Mouse (Mus musculus): ENCODE data around the gene Ran. TPM values are rescaled to one million over a fixed set of nuclear protein-coding genes. Genes with fewer than 3 reads are reported as not detected.
"Not testable (repeated sequence)": the region's sequence is repeated elsewhere in the genome, so short reads cannot be mapped to it uniquely, and the experiment has no call there.

Ran gene
- polyA plus RNA-seq (2012; rRNA removed) = 85.8 and 88.0 TPM in 2 replicates

DNA sequence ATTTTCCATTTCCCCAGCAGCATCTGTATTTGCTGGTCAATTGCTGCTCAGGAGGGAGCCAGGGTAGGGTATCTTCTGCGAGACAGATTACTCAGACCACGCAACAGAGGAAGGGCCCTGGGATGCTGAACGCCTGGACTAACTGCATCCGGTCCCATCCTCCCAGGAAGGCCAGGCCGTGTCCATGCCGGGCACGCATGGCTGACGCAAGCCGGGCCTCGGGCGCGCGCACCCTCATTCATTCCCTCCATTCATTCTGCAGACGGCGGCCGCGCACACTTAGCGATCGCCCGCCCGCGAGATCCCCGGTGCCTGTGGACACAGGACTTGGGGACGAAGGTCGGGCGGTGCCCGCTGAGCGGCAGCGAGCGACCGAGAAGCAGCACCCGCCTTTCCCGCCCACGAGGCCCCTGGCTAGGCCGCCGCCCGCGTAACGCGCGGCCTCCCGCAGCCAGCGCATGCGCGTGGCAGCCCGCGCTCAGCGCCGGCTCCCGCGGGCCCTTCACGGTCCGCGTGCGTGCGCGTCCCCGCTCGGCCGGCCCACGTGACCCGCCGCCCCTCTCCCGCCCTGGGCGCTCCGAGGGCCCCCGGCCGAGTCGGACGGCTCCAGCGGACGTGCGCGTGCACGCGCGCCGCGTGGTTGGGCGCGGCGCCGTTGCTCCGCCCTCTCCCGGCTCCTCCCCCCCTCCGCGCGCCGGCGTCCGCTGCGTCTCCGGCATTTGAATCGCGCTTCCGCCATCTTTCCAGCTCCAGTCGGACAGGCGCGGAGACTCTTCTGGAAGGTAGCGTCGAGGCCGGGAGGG, at the start of gene Ran:
Gene Ran (plus strand): TSS at position 573 of the 803 bp plus-strand sequence.
- DNase-seq (ENCODE audit: low spot score) = peak; percentile 95

DNA sequence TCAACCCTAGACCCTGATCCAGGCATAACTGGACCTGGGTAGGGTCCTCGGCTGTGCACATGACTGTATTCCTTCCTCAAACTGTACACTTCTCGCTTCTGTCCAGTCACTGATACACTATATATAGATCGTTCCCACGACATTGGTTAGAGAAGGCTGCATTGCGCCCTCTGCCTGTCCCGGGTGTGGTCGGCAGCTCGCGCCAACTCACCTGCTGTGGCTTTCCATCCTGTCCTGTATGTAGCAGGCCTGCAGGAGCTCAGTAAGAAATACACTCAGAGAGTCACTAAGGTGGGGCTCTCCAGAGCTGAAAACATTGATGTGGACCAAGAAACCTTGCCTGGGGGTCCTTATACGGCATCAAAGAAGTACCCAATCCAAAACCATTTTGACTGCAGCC, 49.0 kb upstream of the Ran start:
- DNase-seq (ENCODE audit: low spot score) = no peak

DNA sequence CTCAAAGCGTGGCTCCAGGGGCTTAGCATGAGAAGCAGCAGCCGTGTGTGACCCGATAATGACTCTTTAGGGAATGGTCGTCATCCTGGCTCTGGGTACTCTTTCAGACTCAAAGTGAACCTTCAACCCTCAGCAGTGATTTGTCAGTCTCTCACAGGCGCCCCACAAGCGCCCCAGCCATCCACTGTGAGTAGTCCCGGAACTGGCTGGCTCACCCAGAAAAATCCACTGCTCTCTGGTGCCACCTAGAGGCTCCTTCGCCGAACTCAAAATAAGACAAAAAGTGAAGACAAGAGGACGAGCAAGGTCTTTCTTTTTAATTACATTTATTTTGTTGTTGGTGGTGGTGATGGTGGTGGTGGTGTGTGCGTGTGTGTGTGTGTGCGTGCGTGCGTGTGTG, 48.6 kb upstream of the Ran start:
- peak; percentile 38 for DNase-seq (ENCODE audit: low spot score)

DNA sequence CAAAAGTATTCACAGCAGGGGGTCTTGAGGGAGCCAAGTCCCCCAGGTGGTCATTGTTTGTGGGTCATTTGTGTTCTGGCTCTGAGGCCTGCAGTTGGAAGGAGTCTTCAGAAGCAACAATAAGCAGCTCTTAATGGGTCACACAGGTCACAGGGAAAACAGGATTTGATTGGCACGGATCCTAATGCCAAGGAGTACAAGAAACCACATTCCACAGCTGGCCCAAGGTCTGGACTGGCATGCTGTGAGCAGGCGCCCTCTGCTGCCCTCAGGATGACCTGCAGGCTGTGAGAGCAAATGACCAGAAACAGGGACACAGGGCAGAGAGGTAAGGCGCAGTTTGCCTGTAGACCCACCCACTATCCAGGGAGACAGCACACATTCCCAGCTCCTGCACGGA, 43.6 kb upstream of the Ran start:
- no peak for DNase-seq (ENCODE audit: low spot score)

DNA sequence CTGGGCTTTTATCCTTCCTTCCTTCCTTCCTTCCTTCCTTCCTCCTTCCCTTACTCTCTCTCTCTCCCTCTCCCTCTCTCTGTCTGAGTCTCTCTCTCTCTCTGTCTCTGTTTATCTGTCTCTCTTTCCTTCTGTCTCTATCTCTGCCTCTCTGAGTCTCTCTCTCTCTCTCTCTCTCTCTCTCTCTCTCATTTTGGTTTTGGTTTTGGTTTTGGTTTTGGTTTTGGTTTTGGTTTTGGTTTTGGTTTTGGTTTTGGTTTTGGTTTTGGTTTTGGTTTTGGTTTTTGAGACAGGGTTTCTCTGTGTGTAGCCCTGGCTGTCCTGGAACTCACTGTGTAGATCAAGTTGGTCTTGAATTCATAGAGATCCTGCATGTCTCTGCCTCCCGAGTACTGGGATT, 42.4 kb upstream of the Ran start:
- not testable (repeated sequence) for DNase-seq (ENCODE audit: low spot score)

DNA sequence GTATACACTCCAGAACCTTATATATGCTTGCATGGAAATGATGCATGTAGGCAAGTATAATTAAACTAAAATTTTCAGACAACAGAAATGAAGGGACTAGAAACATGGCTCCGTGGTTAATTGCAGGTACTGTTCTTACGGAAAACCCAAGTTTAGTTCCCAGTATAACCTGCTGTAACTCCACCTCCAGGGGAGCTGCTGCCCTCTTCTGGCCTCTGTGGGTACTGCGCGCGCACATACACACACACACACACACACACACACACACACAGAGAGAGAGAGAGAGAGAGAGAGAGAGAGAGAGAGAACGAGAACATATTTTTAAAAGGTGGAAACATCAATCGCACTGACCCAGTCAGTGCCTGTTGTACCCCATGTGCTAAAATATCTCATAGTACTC, 40.9 kb upstream of the Ran start:
- no peak for DNase-seq (ENCODE audit: low spot score)

DNA sequence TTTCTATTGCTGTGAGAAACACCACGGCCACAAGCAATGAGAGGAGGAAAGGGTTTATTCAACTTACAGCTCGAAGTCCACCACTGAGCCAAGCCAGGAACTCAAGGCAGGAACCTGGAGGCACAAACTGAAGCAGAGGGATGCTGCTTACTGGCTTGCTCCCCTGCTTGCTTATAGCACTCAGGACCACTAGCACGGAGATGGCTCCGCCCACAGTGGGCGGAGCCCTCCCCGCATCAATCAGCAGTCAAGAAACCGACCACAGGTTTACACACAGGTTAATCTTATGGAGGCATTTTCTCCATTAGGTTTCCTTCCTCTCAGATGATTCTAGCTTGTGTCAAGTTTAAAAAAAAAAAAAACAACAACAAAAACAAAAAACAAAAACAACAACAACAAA, 39.0 kb upstream of the Ran start:
- DNase-seq (ENCODE audit: low spot score) = no peak

DNA sequence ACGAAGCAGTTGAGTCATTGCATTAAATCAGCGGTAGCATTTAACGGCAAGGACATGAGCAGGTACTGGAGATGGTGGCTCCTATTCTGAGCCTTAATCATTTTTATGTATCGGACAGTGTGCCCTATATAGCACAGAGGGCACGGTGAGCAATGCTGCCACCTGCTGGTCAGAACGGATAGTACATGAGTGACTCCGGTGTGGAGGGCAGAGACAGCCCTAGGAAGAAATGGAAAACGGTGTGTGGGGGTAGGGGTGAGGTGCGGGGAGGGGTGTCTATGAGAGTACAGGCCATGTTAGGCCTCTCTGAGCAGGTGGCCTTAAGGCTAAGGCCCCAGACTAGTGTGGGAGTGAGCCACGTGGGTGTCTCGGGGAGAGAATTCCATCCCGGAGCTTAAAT, 38.3 kb upstream of the Ran start:
- peak; percentile 46 for DNase-seq (ENCODE audit: low spot score)

DNA sequence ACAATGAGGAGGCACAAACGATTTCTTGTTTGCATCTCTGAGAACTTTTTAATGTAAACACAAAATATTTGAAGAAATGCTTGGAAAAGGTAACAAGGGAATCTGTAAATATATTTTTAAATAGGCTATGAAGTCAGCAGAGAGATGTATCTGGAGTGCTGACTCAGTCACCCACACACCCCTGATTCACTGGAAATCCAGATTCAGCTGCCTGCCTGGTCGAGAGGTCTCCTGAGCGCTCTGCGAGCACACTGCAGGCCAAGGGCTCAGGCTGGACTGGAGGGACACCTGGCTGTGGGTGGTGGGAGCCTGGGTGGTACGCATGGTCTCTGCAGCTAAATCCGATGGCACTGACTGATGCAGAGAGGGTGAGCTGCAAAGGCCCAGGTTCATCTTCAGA, 35.3 kb upstream of the Ran start:
- no peak for DNase-seq (ENCODE audit: low spot score)

DNA sequence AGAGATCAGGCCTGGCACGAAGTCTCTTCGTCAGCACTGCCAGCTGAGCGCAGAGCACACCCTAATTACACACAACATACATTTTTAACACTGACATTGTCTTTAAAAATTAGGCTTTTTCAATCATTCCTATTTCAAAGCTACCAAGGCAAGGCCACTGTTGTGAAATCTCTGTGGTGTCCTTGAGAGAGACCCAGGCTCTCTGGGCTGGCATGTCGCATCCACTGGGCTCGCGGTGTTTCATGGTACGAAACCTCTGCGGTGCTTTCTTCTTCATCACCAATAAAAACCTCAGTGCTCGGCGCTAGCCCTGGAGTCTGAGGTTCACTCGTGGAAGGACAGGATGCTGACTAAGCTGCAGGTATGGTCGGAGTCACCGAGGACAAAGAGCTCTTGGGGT, 33.9 kb upstream of the Ran start:
- no peak for DNase-seq (ENCODE audit: low spot score)

DNA sequence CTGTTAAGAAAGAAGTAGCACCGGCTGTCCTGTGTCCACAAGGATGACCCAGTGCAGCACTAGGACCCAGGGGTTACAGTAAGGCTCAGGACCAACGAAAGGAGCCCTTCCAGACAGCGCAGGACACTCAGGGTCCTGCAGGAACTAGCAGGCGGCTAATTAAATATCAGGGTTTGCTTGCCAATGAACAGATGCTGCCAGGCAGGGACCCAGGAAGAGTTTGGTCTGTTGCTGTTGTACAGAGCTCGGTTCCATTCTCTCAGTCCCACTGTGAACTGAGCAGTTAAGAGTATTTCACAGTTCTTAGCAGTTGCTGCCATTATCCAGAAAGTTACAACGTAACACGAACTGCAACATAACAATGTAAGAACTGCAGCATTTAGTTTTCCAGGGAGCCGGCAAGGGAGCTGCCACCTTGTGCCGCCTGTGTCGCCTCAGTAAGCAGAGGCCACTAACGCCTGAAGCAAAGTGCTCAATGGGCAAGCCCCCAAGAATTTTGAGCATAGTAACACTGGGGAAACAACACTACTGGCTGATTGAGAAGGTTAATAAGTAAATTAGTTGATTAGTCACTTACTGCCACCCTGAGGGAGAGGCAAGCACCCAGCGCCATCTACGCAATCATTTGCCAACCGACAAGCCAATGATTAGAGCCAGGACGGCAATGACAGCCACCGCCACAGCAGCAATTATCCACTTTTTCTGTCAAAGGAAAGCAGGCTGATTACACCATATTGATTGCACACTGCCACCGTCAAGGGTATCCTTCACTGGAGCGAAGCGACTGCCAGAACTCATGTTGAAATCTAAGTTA, 32.5 kb upstream of the Ran start:
- DNase-seq (ENCODE audit: low spot score) = no peak

DNA sequence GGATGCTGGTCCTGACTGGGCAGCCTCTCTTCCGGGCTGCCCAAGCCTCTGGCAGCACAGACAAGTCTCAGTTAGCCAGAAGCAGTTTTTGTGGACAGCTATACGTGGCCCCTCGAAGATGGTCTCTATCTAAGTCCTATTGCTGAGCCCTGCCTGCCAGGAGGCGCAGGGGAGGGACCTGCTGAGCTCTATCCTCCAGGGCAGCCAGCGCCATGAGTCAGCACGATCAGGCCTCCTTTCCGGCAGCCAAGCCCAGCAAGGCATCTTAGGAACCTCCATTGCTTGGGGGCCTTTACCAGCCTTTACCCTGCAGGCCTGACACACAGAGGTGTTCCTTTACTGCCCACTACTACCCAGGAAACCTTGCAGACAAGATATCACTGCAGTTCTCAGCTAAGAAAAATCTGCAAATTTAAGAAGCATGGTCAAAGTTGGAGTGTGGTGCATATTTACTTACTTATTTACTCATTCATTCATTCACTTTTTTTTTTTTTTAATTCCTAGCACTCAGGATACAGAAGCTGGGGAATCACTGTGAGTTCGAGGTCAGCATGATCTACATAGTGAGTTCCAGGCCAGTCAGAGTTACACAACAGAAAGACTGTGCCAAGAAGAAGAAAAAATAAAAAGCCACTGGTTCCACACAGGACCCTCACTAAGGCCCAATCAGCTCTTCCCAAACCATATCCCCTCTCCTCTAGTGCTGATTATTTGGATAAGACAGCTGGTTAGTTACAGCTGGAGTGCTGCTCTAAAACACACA, 19.0 kb upstream of the Ran start:
- DNase-seq (ENCODE audit: low spot score) = no peak

DNA sequence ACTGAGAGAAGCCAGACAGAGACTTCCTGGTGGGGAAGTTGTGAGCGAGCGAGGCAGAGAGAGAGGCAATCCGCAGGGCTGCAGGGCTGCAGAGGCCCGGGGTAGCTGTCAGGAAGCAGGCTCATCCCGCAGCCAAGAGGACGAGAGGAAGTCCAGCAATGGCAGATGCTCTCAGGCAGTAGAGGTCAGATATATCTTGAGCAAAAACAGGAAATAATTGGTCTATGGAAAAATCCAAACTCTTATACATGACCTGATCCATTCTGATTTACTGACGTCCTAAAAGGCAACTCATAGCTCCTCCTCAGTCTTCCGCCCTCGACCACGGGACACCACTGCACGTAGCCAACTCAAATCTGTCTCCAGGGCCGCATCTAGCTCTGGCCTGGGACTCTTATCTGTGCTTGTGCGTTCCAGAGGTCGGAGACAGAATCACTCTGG, 17.3 kb upstream of the Ran start:
- no peak for DNase-seq (ENCODE audit: low spot score)

DNA sequence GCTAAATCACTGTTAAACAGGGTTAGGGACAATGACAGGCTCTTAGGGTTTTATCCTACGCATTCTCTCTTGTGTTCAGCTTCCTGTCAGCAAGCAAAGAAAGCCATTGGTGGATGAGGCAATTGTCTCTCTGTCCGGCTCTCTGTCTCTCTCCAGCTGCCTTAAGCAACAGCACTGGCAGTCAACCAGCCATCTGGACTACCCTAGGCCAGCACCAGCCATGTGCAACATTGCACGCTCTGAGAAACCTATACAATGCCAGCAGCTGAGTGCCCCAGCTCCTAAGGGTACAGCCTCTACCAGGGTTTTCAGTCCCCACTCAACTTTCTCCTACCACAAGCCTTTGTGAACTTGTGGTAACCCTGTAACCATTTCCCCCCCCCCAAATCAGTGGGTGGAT, 14.5 kb upstream of the Ran start:
- no peak for DNase-seq (ENCODE audit: low spot score)

DNA sequence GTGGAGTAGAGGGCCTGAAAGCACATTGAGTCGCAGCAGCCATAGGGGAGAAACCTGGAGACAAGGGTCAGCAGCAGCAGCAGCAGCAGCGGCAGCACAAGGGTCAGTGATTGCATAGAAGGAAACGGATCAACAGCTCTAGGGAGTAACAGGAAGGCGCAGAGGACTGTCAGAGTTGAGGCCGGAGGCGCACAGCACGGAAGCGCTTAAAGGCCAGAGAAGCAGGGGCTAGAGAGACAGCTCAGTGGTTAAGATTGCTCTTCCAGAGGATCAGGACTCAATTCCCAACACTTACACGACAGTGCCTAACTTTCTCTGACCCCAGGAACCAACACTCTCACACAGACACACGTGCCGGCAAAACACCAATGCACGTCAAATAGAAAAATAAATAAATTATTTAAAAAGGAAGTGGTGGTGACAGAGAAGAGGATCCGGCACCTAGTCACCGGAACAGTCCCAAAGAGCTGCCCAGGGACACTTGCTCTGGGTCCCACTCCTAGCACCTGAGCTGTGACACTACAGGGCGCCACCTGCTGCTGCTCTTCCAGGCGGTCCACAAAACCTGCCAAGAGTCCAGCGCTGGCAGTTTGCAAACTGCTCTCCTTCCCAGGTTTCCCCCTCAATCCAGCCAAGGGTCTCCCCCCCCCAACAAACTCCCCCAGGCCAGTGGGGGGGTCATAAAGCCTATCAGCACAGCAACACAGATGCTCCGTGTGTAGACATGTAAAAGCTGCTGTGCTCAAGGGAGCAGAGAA, 13.7 kb upstream of the Ran start:
- DNase-seq (ENCODE audit: low spot score) = no peak

DNA sequence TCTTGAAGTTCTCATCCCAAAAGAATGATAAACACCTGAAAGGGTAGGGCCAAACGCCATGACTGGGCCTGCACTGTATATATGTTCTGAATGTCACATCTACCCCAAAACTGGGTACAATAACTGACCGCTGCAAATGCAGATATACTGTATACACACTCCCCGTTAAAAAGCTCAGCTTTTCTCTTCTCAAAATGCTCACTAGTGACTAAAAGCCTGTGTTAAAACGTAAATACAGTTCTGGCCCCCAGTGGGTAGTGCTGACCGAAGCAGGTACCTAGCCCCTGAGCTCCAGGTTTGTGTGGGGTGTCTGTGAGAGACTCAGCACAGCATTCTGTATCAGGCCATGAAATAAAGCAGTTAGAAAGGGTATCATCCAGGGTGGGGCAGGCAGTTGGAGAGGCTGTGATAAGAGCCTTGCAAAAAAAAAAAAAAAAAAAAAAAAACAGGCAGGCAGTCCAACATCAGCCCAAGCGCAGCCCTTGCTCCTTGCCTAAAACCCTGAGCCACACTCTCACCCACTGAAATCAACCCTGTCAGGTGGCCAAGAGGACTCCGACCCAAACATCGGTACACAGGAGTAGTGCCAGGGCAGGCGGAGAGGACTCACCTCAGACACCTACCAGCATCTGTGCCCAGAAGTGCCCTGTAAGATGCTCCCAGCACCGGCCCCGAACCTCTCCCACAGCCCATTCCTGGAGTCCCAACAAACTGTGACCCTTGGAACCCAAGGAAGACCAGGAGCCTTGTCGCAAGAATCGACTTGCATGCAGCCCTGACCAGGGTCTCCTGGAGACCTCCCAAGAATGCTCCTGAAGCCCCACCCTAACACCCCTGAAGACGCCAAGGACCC, 12.5 kb upstream of the Ran start:
- DNase-seq (ENCODE audit: low spot score) = no peak

DNA sequence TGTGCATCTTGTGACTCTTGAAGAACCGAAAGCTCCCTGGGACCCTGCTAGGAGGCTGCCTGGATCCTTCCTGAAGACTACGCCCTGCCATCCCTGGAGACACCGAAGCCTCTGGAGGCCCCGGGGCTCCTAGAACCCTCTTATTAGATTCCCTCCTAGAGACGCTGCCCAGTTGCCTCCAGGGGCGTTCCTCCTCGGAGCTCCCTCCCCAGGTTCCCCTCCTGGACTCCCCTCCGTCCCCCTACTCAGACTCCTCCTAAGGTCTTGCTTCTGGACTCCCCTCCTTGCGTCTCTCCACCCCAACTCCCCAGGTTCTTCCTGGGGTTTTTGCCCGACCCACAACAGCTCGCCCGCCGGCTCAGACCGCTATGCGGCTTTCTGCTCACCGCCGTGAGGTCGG, 11.9 kb upstream of the Ran start:
- no peak for DNase-seq (ENCODE audit: low spot score)

DNA sequence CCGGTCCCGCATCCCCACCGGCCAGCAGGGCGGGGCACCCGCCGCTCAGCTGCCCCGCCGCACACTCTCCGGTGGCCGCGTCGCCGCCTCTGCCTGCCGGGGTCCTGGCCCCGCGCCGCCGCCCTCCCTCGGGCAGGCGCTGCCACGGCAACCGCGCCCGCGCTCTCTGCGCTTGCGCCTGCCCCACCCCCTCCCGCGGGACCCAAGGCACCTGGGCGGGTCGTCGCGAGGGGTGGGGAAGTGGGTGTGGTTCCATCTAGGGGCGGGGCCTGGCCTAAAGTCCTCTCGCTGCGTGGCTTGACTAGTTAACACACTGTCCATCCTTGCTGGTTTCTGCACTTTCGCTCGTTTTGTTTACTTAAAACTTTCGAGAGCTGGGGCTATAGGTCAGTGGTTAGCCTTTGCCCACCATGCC, 11.4 kb upstream of the Ran start, which contains the start of gene Stx2:
Gene Stx2 (minus strand): TSS at position 163 of the 415 bp plus-strand sequence.
- DNase-seq (ENCODE audit: low spot score) = peak; percentile 83

DNA sequence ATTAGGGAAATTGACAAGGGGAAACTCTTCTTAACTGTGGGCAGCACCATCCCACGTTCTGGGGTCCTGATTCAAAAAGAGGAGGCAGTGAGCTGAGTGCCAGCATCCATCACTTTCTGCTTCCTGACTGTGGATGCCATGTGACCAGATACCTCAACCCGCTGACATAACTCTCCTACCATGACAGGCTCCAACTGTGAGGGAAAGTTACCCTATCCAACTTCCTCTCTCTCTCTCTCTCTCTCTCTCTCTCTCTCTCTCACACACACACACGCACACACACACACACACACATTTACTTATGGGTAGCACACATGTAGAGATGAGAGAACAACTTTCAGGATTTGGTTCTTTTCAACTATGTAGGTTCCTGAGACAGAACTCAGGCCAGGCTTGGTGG, 10.3 kb upstream of the Ran start:
- DNase-seq (ENCODE audit: low spot score) = no peak

DNA sequence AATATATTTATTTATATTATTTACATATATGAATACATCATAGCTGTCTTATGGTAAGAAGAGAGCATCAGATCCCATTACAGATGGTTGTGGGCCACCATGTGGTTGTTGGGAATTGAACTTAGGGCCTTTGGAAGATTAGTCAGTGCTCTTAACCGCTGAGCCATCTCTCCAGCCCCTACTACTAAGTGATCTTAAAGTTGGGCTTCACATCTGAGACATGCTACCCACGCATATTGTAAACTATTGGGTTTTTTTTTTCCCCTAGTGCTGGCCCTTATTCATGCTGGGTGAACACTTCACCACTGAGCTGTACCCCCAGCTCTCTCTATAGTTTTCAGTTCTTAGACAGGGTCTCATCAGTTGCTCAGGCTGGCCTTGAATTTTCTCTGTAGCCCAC, 8.9 kb upstream of the Ran start:
- no peak for DNase-seq (ENCODE audit: low spot score)

DNA sequence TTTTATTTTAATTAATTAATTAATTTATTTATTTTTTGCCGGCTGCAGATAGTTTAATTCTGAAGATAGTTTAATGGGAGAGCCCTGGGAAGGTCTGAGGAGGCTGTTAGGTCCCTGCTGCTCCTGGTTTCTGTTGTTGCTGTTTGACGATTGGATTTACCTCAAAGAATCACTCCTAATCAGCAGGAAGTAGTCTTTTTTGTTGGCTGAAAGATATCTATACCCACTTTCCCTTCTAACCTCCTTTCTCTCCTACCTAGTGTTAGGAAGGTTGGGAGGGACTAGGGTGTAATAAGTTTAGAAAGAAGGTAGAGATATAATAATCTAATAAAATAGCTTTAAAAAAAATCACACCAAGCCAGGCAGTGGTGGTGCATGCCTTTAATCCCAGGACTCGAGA, 4.8 kb upstream of the Ran start:
- no peak for DNase-seq (ENCODE audit: low spot score)
